16 mouse cellular contexts compared by ENCODE assay signal in genomic region chr13:19514844-19515555, GRCm38 (mm10).
A peak's percentile ranks its signal among the peaks of the same experiment; 100 is the strongest.
DNase-seq lines count a peak whose midpoint lies in the region; ATAC-seq and TF ChIP-seq lines count a peak whose summit lies in the region.
"Had no signal": no experiment of that assay in that cellular context is flagged by ENCODE, and none has a peak within 500 bp of the region (broad histone marks: within the 10 kb centered on the region; RNA-seq: fewer than 3 reads in every experiment).

No protein-coding gene starts in this region.

- no peaks in the 10 kb centered on the region for H3K27me3 ChIP-seq in G1E (ENCODE audit: insufficient read depth, low read length)
- H3K27me3 ChIP-seq in liver, embryonic 15.5 days, result no peaks in the 10 kb centered on the region
- no peaks in the 10 kb centered on the region for H3K27me3 ChIP-seq in midbrain, embryonic 11.5 days (ENCODE audit: control insufficient read depth, insufficient read depth, low read length)
- H3K27me3 ChIP-seq: embryonic facial prominence, embryonic 13.5 days; forebrain, embryonic 13.5 days; heart, embryonic 12.5 days; hindbrain, embryonic 15.5 days had no signal

- H3K36me3 ChIP-seq in G1E (replicated peaks), result no peaks in the 10 kb centered on the region
- H3K36me3 ChIP-seq in liver, embryonic 15.5 days (replicated peaks), result no peaks in the 10 kb centered on the region
- H3K36me3 ChIP-seq in midbrain, embryonic 11.5 days (ENCODE audit: control insufficient read depth, insufficient read depth, low read length), result no peaks in the 10 kb centered on the region
- H3K36me3 ChIP-seq: embryonic facial prominence, embryonic 13.5 days; heart, embryonic 12.5 days; hindbrain, embryonic 15.5 days had no signal

- 20% methylated on average over 3 of the region's 3 CpGs for WGBS in liver, embryonic 15.5 days (ENCODE audit: insufficient replicate concordance)
- 80% methylated on average over 3 of the region's 3 CpGs for WGBS in midbrain, embryonic 11.5 days

- H3K4me3 ChIP-seq in G1E (ENCODE audit: low read depth, low read length), result no peak overlapping the region
- H3K4me3 ChIP-seq in liver, embryonic 15.5 days (replicated peaks), result no peak overlapping the region
- no peak overlapping the region for H3K4me3 ChIP-seq in midbrain, embryonic 11.5 days (ENCODE audit: low read depth, low read length)
- H3K4me3 ChIP-seq: embryonic facial prominence, embryonic 13.5 days; forebrain, embryonic 13.5 days; gastrocnemius, adult 2 months; heart, embryonic 12.5 days; hindbrain, embryonic 15.5 days had no signal

- ATAC-seq in G1E (ENCODE audit: extremely low read depth, insufficient number of reproducible peaks, low FRiP score, poor library complexity, severe bottlenecking), result peak; percentile 68
- peak; percentile 73 for ATAC-seq in common myeloid progenitor, adult 5-6 weeks (replicated peaks; ENCODE audit: low read depth, poor library complexity, severe bottlenecking)
- ATAC-seq in liver, embryonic 15.5 days (ENCODE audit: insufficient read depth), result peak; percentile 75
- ATAC-seq in megakaryocyte-erythroid progenitor cell, adult 5-6 weeks (replicated peaks; ENCODE audit: low FRiP score, low TSS enrichment, poor library complexity, severe bottlenecking), result peak; percentile 94
- ATAC-seq in midbrain, embryonic 11.5 days (ENCODE audit: low FRiP score), result no peak
- ATAC-seq: forebrain, embryonic 13.5 days had no signal

- H3K27ac ChIP-seq in liver, embryonic 15.5 days (replicated peaks), result no peak overlapping the region
- no peak overlapping the region for H3K27ac ChIP-seq in midbrain, embryonic 11.5 days (ENCODE audit: low read depth, low read length)
- H3K27ac ChIP-seq: embryonic facial prominence, embryonic 13.5 days; forebrain, embryonic 13.5 days; gastrocnemius, adult 2 months; hindbrain, embryonic 15.5 days had no signal

- no peaks in the 10 kb centered on the region for H3K9me3 ChIP-seq in G1E (replicated peaks)
- H3K9me3 ChIP-seq in liver, embryonic 15.5 days (replicated peaks), result no peaks in the 10 kb centered on the region
- no peaks in the 10 kb centered on the region for H3K9me3 ChIP-seq in midbrain, embryonic 11.5 days (ENCODE audit: control insufficient read depth, low read length)
- H3K9me3 ChIP-seq: embryonic facial prominence, embryonic 13.5 days; forebrain, embryonic 13.5 days; heart, embryonic 12.5 days; hindbrain, embryonic 15.5 days had no signal

- TF ChIP-seq CTCF in G1E (IDR thresholded peaks at IDR 0.05; ENCODE audit: low read depth, low read length), result no peak

- no peak for DNase-seq in G1E (ENCODE audit: low spot score)
- no peak for DNase-seq in midbrain, embryonic 11.5 days (ENCODE audit: low spot score, missing footprints)
- no peak for DNase-seq in layer of hippocampus, adult 18-20 months (ENCODE audit: low spot score in 2 of 2)
- DNase-seq in adrenal gland, postnatal 14 days, result no peak
- DNase-seq: adrenal gland, postnatal 10 days; cerebellum, adult 9-10 months; cerebellum, postnatal 25 days; gastrocnemius, adult 2 months; gastrocnemius, postnatal 25 days had no signal

- H3K9ac ChIP-seq in liver, embryonic 15.5 days, result no peak overlapping the region
- H3K9ac ChIP-seq in midbrain, embryonic 11.5 days (ENCODE audit: low read length), result no peak overlapping the region
- H3K9ac ChIP-seq: embryonic facial prominence, embryonic 13.5 days; forebrain, embryonic 13.5 days; heart, embryonic 12.5 days; hindbrain, embryonic 15.5 days had no signal

- H3K4me1 ChIP-seq in G1E (ENCODE audit: insufficient read depth, low read depth, low read length), result peaks cover 29% of the 10 kb centered on the region
- H3K4me1 ChIP-seq in liver, embryonic 15.5 days (replicated peaks), result no peaks in the 10 kb centered on the region; the same call in 1 of the 2 replicates
- no peaks in the 10 kb centered on the region for H3K4me1 ChIP-seq in midbrain, embryonic 11.5 days (ENCODE audit: control insufficient read depth, insufficient read depth, low read length)
- H3K4me1 ChIP-seq: embryonic facial prominence, embryonic 13.5 days; forebrain, embryonic 13.5 days; heart, embryonic 12.5 days; hindbrain, embryonic 15.5 days had no signal

- no peak overlapping the region for H3K4me2 ChIP-seq in liver, embryonic 15.5 days
- no peak overlapping the region for H3K4me2 ChIP-seq in midbrain, embryonic 11.5 days
- H3K4me2 ChIP-seq: embryonic facial prominence, embryonic 13.5 days; forebrain, embryonic 13.5 days; heart, embryonic 12.5 days; hindbrain, embryonic 15.5 days had no signal
